Mouse (Mus musculus) CH12.LX (cell line): ENCODE measurements at regions not wholly inside any gene's neighbourhood (a gene's known extent, or its start where the extent isn't known, plus 50 kb on each side); places are given as distances from the start of the nearest gene placed in this dataset.

Experiments
- CTCF ChIP-seq, 2 experiments: IDR thresholded peaks in 1 of 2; conservative IDR thresholded peaks in 1 of 2; 2 replicates each; pipeline ENCODE4 v1.5.1; 2011 to 2012; ENCODE audit warnings: low read depth in 2 of 2, low read length in 2 of 2, improper control_type of control experiment in 1 of 2, inconsistent platforms in 1 of 2, mild to moderate bottlenecking in 1 of 2, moderate library complexity in 1 of 2
- EP300 ChIP-seq: IDR thresholded peaks from 2 replicates; pipeline ENCODE4 v1.6.1; 2011; ENCODE audit warnings: low read length, improper control_type of control experiment
- TBP ChIP-seq: conservative IDR thresholded peaks from 2 replicates; pipeline ENCODE4 v1.6.1; 2011; ENCODE audit warnings: low read depth, low read length, improper control_type of control experiment

DNA sequence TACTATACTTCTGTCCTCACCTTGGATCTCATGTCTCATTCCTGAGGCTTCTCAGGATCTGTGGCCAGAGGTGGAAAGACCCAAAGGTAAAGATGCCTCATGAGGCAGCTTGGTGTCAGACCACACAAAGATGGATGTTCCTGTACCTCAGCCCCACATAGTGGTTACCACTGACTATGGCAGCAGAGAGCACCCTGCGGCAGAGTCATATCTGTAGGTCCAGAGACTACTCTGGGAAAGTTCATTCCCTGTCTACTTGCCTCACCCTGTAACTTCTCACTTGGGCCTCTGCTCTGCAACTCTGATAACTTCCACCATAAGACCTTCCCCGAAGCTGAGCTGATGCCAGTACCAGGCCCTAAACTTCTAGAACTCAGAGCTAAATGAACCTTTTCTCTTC is 91.9 kb upstream of the Klf13 start:
- TF ChIP-seq EP300 = no peak
- TF ChIP-seq TBP = no peak
- no peak for TF ChIP-seq CTCF (conservative IDR thresholded peaks at IDR 0.05 in 1 of 2, IDR thresholded peaks at IDR 0.05 in 1 of 2; ENCODE audit: low read depth in 2 of 2, low read length in 2 of 2)
